Mouse (Mus musculus) neural tube, embryonic 10.5 days (tissue): Measurements from ENCODE around the gene Tex9.
"Not testable (repeated sequence)": the region's sequence is repeated elsewhere in the genome, so short reads cannot be mapped to it uniquely, and the experiment has no call there.

Source experiments
- DNase-seq: peaks from one replicate; pipeline ENCODE4 v3.0.0-alpha.2; 2017; ENCODE audit warnings: low spot score; ENCODE audit errors: extremely low spot score

The Tex9 gene

DNA sequence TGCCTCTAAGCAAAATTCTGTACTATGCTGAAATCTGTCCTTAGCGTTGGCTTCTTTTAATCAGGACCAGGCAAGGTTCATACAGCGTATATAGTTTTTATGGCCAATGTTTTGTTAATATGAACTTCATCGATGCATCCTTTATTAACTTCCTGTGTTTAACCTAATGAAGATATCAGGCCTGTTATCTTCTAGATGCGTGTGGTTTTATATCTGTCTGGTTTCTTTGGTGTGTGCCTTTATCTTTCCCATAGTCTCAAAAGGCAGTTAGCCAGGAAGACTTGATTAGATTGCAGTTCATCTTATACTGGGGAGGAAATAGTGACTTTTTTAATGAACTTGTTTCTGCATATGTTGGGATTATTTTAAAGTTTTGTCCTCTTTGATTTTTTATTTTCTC, 51.7 kb downstream of the Tex9 start:
- no peak for DNase-seq

DNA sequence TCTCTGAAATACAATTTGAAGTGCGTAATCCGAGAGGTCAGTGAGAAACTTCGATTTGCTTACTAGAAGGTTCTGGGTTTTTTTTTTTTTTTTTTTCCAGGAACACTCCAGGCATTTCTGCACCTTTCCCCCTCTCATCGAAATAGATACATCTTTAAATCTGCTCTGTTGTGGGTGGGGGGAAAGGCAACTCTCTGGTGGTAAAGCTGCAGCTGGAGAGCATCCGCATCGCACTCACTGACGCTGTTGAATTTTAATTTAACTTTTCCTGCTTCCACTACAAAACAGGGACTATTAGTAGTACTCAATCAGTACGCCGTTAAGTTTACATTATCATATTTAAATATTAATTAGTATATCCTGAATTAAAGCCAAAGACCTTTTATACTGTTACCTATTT, 53.3 kb downstream of the Tex9 start:
- DNase-seq: no peak

DNA sequence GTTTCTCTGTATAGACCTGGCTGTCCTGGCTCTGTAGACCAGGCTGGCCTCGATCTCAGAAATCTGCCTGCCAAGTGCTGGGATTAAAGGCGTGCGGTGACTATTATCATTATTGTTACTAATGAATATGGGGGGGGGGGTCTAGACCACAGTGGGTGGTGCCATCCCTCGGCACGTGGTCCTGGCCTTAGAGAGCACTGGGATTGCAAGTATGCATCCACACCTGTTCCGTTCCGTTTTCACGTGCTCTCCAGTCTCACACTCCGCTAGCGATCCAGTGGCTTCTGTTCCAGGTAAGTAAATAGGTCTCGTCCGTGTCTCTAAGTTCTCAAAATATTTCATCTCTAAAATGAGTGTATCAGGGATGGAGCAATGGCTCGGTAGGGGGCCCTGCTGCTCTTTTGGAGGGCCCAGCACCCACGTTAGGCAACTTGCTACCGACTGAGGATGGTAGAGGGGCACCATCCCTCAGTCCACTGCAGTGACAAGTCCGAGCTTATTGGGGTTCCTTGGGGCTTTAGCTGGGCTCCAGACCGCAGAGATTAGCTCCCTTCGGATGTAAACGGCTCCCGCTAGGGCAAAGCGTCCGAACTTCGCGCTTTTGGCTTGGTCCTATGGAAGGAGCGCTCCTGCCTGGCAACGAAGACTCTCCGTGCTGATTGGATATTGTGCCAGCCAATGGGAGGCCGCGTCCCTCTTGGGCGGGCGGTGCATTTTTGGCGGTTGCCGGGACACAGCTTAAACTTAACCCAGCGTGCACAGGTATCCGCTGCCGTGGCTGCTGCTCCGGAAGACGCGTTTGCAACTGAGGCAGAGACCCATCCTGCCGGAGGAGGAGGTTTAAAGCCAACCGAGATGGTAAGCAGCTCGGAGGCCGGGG, 54.0 kb downstream of the Tex9 start, which contains the start of gene Mns1:
Gene Mns1, plus strand, starts transcription at position 190 of the 880 bp plus-strand sequence.
- DNase-seq: peak; percentile 97

DNA sequence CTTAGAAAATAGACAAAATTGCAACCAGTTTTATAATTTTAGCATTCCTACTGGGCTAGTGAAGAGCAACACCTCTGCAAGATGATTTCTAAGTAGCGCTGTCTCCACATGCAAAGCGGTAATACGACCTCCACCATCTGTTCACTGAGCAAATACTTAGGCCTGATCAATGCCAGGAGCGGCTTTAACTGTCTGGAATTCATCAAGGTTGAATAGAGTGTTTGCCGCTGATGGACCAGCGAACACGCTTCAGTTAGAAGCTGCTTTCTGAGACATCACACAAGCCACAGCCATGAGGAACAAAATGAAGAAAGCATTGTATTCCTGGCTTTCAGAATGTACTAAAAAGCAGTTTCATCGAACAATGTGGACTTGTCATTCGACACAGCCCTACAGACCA, 57.1 kb downstream of the Tex9 start:
- DNase-seq: no peak

DNA sequence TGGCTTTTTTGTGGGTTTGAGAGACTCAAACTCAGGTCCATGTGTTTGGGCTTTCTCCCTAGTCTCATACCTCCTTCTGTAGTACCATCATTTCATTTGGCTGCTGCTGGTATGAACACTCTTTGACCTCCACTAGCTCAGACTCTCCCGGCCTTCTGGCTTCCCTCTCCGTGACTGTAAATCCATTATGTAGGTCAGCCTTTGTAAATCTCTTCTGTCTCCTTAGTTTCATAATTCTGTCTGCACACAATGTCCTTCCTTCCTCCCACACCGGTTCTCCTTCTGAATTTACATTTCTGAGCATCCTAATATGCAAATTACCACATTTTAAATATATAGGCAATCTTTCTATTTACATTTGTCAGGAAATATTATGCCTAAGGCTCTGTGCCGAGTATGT, 64.2 kb downstream of the Tex9 start:
- no peak for DNase-seq

DNA sequence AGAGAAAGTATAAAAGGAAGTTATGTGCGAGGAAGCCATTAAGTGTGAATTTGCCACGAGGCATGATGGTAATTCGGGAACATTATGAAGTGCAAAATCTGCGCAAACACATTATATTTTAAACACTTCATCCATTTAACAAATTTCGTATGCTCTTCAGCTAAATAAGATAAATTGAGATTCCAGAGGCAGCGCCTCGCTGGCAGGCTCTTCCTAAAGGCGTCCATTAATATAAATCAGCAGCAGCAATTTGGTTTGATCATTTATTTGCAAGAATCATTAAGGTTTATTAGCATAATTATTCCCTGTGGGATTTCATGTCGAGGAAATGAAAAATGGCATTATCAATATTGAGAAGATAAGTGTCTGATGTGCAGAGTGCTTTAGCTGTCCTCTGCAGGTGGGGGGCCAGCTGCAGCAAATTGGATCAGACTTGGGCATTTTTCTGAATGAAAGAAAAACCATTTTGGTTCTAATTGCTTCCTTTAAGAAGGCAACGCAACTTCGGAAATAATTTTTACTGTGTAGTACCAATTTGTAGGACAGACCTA, 66.6 kb downstream of the Tex9 start:
- DNase-seq: no peak

DNA sequence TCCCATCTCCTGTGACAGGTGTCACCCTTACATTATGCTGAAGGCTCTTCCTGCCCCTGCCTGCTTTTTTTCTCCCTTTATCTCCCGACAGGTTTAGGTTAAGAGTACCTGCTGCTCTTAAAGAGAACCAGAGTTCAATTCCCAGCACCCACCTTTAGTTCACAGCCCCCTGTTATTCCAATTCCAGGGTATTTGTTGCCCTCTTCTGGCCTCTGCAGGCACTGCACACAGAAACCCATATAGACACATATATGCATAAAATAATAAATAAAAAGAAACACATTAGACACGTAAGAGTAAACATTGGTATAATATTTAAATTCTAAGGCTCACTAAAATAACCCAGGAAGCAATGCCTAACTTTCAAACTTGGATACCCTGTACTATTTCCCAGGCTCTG, 69.3 kb downstream of the Tex9 start:
- no peak for DNase-seq

DNA sequence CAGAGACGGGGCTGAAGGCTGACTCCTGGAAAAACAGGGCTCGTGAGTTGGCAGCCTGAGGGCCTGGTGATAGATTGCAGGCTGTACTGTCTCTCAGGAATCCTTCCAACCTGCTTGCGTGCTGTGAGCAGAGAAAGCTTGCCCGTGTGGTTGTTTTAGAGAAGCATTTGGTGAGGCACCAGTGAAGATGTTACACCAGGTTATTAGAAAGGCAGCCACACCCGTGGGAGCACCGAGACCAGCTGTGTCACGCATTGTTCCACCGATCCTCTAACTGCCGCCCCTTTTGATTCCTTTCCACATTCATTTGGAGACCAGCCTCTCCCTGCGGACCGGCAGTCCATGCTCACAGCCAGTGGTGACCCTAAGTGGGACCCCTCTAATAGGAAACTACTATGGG, 69.7 kb downstream of the Tex9 start:
- DNase-seq: no peak

DNA sequence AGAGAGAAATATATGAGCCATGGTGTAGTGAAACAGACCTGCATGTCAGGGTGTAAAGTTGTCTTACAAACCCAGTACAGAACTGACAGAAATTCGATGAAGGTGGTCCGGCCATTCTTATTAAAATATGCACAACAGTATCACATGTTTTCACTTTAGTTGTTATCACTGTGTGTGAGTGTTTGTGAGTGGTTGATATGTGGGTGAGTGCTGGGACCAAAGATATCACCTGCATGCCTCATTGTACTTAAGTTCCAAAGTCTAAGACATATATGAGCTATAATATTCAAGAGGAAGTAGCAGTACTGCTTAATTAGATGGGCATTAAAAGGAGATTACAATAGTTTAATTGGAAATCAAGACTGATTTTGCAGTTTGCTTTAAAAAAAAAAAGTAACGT, 71.5 kb downstream of the Tex9 start:
- no peak for DNase-seq

DNA sequence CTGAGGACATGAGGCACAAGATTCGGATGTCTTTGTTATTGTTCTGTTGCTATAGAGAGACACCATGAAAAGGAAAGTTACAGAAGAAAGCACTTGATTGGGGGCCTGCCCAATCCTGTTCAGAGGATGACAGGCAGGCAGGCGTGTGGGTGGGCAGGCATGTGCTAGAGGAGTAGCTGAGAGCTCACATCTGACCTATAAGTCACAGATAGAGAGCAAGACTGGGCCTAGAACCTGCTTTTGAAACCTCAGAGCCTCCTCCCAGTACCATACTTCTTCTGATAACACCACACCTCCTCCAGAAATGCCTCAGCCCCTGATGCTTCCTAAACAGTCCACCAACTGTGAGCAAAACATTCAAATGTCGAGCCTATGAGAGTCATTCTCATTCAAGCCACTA, 73.6 kb downstream of the Tex9 start:
- DNase-seq: no peak

DNA sequence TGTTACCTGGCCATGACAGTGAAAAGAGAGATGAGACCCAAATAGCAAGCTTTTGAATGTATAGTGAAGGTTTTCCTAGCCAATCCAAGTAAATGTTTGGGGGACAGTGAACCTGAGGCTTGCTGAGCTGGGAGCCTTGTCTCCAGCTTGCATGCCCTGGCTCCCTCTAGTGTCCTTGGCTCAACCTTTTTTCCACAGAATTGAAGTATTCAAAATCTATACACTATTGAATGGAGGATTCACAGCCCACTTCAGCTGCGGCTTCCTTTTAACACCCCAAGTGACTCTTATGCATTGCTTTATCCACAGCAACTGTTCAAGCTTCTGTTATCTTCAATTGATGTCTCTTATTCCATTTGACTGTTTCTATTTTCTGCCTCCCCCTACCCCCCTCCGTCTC, 80.3 kb downstream of the Tex9 start:
- no peak for DNase-seq

DNA sequence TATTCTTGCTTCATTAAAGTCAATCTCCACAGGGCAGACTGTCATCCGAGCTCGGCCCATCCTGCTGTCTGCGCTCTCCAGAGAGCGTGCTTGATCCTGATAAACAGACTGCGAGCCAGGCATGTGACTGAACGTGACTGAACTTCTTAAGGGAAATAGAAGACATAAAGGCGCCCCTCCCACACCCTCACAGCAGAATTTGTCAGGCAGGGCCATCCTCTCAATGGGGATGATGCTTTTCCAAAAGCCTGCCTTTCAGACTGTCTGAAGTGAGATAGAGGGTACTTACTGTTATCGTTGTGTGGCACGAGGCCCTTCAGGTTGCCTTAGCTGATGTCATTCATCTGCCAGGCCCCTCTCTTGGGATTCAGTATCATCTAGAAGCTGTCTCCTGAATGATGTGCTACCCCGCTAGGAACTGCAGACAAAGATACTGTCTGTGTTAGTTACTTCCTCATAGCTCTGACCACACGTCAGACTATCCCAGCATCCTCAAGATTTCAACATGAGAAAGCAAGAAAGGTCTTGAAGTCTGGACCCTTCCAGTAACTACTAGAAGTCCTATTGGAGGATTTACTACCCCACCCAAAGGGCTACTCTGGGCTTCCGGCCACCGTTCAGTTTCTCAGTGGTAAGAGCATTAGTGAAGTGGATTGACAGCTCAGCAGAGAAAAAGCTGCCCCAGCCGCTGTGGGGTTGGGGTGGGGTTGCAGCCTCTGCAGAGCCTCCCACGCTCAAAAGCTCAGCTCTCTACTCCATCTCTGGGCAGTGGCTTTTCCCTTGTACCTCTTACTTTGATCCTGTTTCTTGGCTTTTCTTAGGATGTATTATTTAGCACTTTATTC, 82.4 kb downstream of the Tex9 start:
- DNase-seq: no peak

DNA sequence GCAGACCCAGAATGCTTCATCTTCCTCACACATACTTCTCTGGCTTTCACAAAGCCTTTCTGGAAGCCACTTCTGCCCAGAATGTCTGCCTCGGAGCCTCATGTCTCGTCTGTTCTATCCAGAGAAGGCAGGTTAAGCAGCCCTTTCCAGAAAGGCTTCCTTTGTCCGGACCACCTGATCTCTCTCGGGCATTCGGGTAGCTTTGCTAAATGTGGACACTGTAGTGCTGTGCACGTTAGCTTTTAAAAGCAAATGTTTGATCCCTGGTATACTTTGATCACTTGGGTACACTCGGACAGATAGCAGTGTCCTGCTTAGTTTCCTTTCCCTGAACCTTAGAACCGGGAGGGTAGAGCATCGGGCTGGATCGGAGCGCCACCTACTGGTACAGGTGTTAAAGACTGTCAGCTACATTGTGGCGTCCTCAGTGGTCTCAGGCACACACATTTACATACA, 83.9 kb downstream of the Tex9 start:
- DNase-seq: peak; percentile 84

DNA sequence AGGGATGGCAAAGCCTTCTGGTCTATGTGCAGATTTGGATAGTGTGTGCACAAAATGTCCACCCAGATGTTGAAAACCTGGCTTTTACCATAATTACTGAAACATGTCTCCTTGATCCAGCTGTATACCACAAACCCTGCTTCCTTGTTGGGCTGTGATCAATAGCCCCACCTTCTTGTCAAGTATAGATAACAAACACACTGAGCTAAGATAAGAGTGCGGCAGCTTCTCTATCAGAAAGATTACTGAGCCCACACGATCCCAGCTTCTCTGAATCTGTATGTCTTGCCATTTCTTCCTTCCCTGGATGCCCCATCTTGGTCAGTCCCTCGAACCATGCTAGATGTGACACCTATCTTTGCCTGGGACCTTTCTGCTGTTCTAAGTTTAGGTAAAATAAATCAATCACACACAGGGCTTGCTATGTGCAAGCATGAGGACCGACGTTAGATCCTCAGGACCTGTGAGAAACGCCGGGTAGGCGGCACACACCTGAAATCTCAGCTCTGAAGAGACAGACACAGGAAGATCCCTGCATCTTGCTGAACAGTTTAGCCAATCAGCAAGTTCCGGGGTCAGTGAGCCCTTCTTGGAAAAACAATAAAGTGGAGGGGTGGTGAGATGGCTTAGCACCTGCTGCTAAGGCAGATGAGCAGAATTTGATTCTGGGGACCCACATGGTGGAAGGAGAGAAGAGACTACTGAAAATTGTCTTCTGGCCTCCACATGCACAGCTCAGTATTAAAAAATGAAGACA, 86.0 kb downstream of the Tex9 start:
- DNase-seq: no peak

DNA sequence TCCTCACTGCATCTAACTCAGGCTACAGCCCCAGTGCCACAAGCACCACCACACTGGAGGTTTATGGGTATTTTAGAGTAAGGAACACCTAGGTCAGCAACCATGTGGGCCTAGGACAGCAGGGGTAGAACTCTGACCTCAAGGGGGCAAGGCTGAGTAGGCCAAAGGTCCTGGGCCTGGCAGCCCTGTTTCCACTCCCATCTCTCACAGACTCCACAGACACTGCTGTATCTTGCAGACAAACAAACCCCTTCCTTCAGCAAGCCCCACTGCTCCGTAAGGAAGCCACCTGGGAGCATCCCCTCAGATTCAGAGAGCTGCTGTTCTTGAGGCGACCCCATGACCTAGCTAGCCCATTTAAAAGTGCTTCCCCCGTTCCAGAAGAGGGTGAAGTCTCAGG, 87.1 kb downstream of the Tex9 start:
- DNase-seq: no peak

DNA sequence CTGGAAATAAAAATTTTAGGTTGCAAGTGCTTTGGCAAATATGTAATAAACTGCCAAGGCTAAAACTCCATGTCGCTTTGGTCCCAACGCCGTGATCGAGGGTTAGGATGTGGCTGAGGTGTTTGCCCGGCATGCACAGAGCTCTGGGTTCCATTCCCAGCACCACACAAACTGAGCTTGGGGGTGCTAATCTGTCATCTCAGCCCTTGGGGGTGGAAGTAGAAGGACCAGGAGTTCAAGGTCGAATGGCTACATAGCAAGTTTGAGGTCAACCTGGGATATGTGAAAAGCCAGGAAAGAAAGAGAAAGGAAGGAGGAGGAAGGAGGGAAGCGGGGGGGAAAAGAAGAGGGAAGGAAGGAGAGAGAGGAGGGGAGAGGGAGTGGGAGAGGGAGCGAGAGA, 87.6 kb downstream of the Tex9 start:
- DNase-seq: no peak

DNA sequence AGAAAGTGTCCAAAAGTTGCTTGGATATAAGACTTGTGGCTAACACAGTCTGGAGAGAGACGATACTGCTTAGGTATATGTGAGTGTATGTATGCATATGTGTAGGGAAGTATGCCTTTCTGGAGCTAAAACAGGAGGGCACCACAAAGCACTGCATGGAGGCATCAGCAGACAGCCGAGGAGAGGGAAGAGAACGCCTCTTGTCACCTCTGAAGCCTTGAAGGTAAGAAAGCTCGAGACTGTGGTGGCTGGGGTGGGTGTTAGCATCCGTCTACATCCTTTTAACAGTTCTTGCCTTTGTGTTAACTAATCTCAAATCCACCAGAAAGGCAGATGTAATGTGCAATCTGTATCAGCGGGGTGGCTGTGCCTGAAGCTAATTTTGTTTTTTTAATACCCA, 88.6 kb downstream of the Tex9 start:
- no peak for DNase-seq

DNA sequence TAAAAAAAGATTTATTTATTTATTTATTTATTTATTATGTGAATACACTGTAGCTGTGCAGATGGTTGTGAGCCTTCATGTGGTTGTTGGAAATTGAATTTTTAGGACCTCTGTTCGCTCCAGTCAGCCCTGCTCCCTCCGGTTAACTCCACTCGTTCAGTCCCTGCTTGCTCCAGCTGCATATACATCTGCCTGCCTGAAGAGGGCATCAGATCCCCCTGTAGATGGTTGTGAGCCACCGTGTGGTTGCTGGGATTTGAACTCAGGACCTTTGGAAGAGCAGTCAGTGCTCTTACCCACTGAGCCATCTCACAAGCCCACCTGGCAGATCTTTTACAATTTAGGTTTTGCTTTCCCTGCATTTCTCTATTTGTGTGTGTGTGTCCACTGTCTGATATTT, 90.2 kb downstream of the Tex9 start:
- DNase-seq: not testable (repeated sequence)
